Mouse (Mus musculus) spleen, adult 2 months (tissue): ENCODE data around the gene Fam110c.

Experiments used
- CTCF ChIP-seq: fragments of 200-500 bp; IDR thresholded peaks from 2 replicates; pipeline ENCODE4 v1.5.1; 2011; ENCODE audit warnings: mild to moderate bottlenecking, inconsistent platforms; ENCODE audit not compliant: insufficient read depth, insufficient read length, insufficient replicate concordance; ENCODE audit errors: extremely low read depth
- POLR2A ChIP-seq: fragments of 200-500 bp; IDR thresholded peaks from 2 replicates; pipeline ENCODE4 v1.6.1; 2011; ENCODE audit warnings: low read depth, low read length, inconsistent platforms

DNA sequence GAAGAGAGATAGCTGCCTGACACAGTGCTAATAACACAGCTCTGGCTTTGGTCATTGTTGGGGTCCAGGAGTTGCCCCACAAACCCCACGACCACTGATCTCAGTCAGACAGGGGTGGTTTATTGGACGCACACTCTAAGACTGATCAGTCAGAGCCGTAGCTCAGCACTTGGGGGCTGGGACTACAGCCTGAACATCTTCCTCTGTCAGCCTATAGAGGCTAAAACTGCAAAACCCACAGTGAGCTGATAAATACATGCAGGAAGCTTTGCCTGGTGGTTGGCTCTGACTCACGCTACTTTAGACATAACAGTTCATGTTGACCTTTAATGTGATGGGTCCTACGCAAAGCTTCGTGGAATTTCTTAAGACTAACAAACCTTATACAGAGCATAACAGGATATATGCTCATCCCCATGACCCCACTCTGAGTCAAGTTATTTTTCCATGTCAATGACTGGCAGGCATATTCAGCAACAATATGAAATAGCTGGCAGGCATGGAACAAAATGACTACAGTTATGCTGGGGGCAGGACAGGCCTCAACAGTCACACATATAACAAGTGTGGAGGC is 17.3 kb upstream of the Fam110c start:
- TF ChIP-seq CTCF: no peak
- no peak for TF ChIP-seq POLR2A
